Mouse (Mus musculus): Measurements from ENCODE around the gene Hkdc1. TPM values are rescaled to one million over a fixed set of nuclear protein-coding genes. Genes with fewer than 3 reads are reported as not detected.

Gene Hkdc1
- polyA plus RNA-seq, 1 experiment from 2014 or later, result 5.2 TPM

GRCm38 (mm10) chr10:62335423-62335776 is 86.9 kb downstream of the Hkdc1 start:
- Histone ChIP-seq H3K4me1 (peaks cover 74% of the 10 kb centered on the region), H3K4me2 (no peak overlapping the region), H3K36me3 (no peaks in the 10 kb centered on the region), H3K9me3 (replicated peaks) (no peaks in the 10 kb centered on the region), H3K4me3 (replicated peaks) (no peak overlapping the region), H3K27me3 (no peaks in the 10 kb centered on the region), H3K27ac (no peak overlapping the region), H3K9ac (no peak overlapping the region)
- no peak for ATAC-seq (replicated peaks; ENCODE audit: low FRiP score)
- WGBS, result 20% methylated on average over 6 of the region's 6 CpGs

GRCm38 (mm10) chr10:62334686-62335422 is 87.4 kb downstream of the Hkdc1 start:
- no peak for ATAC-seq (replicated peaks; ENCODE audit: low FRiP score)
- WGBS, result 61% methylated on average over 20 of the region's 20 CpGs

GRCm38 (mm10) chr10:62333269-62333668 is 89.0 kb downstream of the Hkdc1 start:
- no peak overlapping the region for H3K4me3 ChIP-seq (replicated peaks)
- no peak overlapping the region for H3K9ac ChIP-seq
- no peaks in the 10 kb centered on the region for H3K36me3 ChIP-seq
- H3K27me3 ChIP-seq, result no peaks in the 10 kb centered on the region
- no peaks in the 10 kb centered on the region for H3K9me3 ChIP-seq (replicated peaks)
- no peak overlapping the region for H3K27ac ChIP-seq
- no peak overlapping the region for H3K4me2 ChIP-seq
- H3K4me1 ChIP-seq, result peaks cover 68% of the 10 kb centered on the region
- 80% methylated on average over 14 of the region's 14 CpGs for WGBS
- ATAC-seq (replicated peaks; ENCODE audit: low FRiP score), result no peak

More at GRCm38 (mm10) chr10:62334686-62335422, 87.4 kb downstream of the Hkdc1 start:
- Histone ChIP-seq H3K27ac (no peak overlapping the region), H3K9me3 (replicated peaks) (no peaks in the 10 kb centered on the region), H3K9ac (no peak overlapping the region), H3K36me3 (no peaks in the 10 kb centered on the region), H3K4me1 (peaks cover 79% of the 10 kb centered on the region), H3K4me2 (no peak overlapping the region), H3K4me3 (replicated peaks) (no peak overlapping the region), H3K27me3 (no peaks in the 10 kb centered on the region)

Other genes starting within 250 kb of the Hkdc1 start
- 52.5 and 53.5 TPM in 2 replicates for gene Tspan15, start 191.2 kb downstream of the Hkdc1 start, polyA plus RNA-seq (2015; fragmentation: Nextera tagmentation; extraction: Ambion mirVana)
- 0.06 TPM in 1 of 2 replicates, not detected in the other for gene Tacr2, start 170.1 kb downstream of the Hkdc1 start, polyA plus RNA-seq (2015; fragmentation: Nextera tagmentation; extraction: Ambion mirVana)
- gene Hk1, start 42.6 kb downstream of the Hkdc1 start, polyA plus RNA-seq (2015; fragmentation: Nextera tagmentation; extraction: Ambion mirVana), result 51.7 and 58.5 TPM in 2 replicates
- 0.71 and 0.72 TPM in 2 replicates for gene 4930507D05Rik, start 27.0 kb upstream of the Hkdc1 start, polyA plus RNA-seq (2015; fragmentation: Nextera tagmentation; extraction: Ambion mirVana)
- gene Supv3l1, start 27.2 kb upstream of the Hkdc1 start, polyA plus RNA-seq (2015; fragmentation: Nextera tagmentation; extraction: Ambion mirVana), result 28.1 and 29.9 TPM in 2 replicates
- gene Vps26a, start 64.3 kb upstream of the Hkdc1 start, polyA plus RNA-seq (2015; fragmentation: Nextera tagmentation; extraction: Ambion mirVana), result 79.3 and 81.7 TPM in 2 replicates
- gene Srgn, start 105.0 kb upstream of the Hkdc1 start, polyA plus RNA-seq (2015; fragmentation: Nextera tagmentation; extraction: Ambion mirVana), result 8.6 and 9.9 TPM in 2 replicates
- gene Kif1bp, start 156.0 kb upstream of the Hkdc1 start, polyA plus RNA-seq (2015; fragmentation: Nextera tagmentation; extraction: Ambion mirVana), result 34.0 and 35.2 TPM in 2 replicates
- 24.2 and 24.6 TPM in 2 replicates for gene Ddx21, start 179.8 kb upstream of the Hkdc1 start, polyA plus RNA-seq (2015; fragmentation: Nextera tagmentation; extraction: Ambion mirVana)
- gene Ddx50, start 228.7 kb upstream of the Hkdc1 start, polyA plus RNA-seq (2015; fragmentation: Nextera tagmentation; extraction: Ambion mirVana), result 122 and 126 TPM in 2 replicates

Measured in kidney, embryonic 15.5 days (tissue).